Mouse (Mus musculus): Measurements from ENCODE around the gene Mad1l1. TPM values are rescaled to one million over a fixed set of nuclear protein-coding genes. Genes with fewer than 3 reads are reported as not detected.
"Not testable (repeated sequence)": the region's sequence is repeated elsewhere in the genome, so short reads cannot be mapped to it uniquely, and the experiment has no call there.

Mad1l1 gene
- total and polyA plus RNA-seq, 3 experiments: 40.5 to 65.2 TPM; not detected in 1

DNA sequence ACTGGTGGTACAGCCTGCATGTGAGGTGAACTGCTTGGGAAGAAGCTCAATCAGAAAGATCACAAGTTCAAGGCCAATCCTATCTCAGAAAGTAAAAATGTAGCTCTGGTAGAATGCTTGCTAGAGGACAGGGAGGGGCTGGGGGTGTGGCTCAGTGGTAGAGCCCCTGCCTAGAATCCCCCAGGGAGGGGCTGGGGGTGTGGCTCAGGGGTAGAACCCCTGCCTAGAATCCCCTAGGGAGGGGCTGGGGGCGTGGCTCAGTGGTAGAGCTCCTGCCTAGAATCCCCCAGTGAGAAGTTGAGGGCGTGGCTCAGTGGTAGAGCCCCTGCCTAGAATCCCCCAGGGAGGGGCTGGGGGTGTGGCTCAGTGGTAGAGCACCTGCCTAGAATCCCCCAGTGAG is 46.8 kb upstream of the Mad1l1 start:
- not testable (repeated sequence) for H3K36me3 ChIP-seq (ENCODE audit: control insufficient read depth in 1 of 2, insufficient read depth in 2 of 2, low read length in 2 of 2)

DNA sequence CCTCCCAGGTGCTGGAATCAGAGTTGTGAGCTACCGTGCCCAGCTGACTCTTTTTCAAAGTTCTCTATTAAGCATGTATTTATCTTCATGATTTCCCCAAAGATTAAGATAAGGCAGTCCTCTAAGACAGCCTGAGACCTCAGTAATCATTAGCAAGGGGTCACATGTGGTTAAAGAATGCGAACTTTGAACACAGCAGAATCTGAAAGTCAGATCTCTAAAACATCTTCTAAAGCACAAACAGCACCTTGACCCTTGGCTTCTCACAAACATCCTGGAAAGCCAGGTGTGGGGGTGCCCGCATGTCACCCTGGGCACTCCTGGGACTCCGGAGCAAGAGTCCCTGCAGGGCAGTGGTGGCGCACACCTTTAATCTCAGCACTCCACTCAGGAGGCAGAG is 43.1 kb upstream of the Mad1l1 start:
- H3K9me3 ChIP-seq (replicated peaks; ENCODE audit: insufficient read depth, low read length): no peaks in the 10 kb centered on the region
- peaks cover 0 to 3% of the 10 kb centered on the region in 2 experiments; a peak in 1 of 4 replicates for H3K36me3 ChIP-seq (ENCODE audit: control insufficient read depth in 1 of 2, insufficient read depth in 2 of 2, low read length in 2 of 2)
- H3K4me3 ChIP-seq (ENCODE audit: control insufficient read depth in 1 of 2, insufficient read depth in 1 of 2, low read depth in 2 of 2, low read length in 2 of 2): no peak overlapping the region
- TF ChIP-seq ELF1 (IDR thresholded peaks at IDR 0.05; ENCODE audit: low read depth, low read length) (no peak), KAT2A (conservative IDR thresholded peaks at IDR 0.05; ENCODE audit: low read depth, low read length) (no peak), TAL1 (IDR thresholded peaks at IDR 0.05; ENCODE audit: low read length) (no peak), GABPA (IDR thresholded peaks at IDR 0.05; ENCODE audit: low read depth, low read length) (no peak), JUND (IDR thresholded peaks at IDR 0.05; ENCODE audit: low read depth, low read length) (no peak), NELFE (IDR thresholded peaks at IDR 0.05; ENCODE audit: low read depth, low read length) (no peak), CHD2 (IDR thresholded peaks at IDR 0.05; ENCODE audit: low read length) (no peak), TBP (IDR thresholded peaks at IDR 0.05; ENCODE audit: low read depth, low read length) (no peak), MYC (IDR thresholded peaks at IDR 0.05; ENCODE audit: low read depth, low read length) (no peak), ZMIZ1 (IDR thresholded peaks at IDR 0.05; ENCODE audit: low read depth, low read length) (no peak), RAD21 (IDR thresholded peaks at IDR 0.05; ENCODE audit: low read depth, low read length) (no peak), MAZ (IDR thresholded peaks at IDR 0.05; ENCODE audit: low read depth, low read length) (no peak), TCF12 (IDR thresholded peaks at IDR 0.05; ENCODE audit: low read depth, low read length) (no peak), EP300 (IDR thresholded peaks at IDR 0.05; ENCODE audit: low read depth in 1 of 2, low read length in 2 of 2) (no peak), MYB (IDR thresholded peaks at IDR 0.05; ENCODE audit: low read depth, low read length) (no peak), ZC3H11A (IDR thresholded peaks at IDR 0.05; ENCODE audit: low read depth, low read length) (no peak), UBTF (IDR thresholded peaks at IDR 0.05; ENCODE audit: borderline replicate concordance, insufficient read depth, low read depth, low read length) (no peak), SIN3A (IDR thresholded peaks at IDR 0.05; ENCODE audit: low read length) (no peak)
- DNase-seq (ENCODE audit: low read depth, low spot score): no peak
- H3K9ac ChIP-seq (ENCODE audit: control insufficient read depth, low read depth, low read length, poor library complexity, severe bottlenecking): no peak overlapping the region
- no peak overlapping the region for H3K27ac ChIP-seq (ENCODE audit: control insufficient read depth, low read depth, low read length)
- H3K27me3 ChIP-seq (ENCODE audit: control insufficient read depth in 1 of 2, insufficient read depth in 2 of 2, low read length in 2 of 2): no peaks in the 10 kb centered on the region
- H3K79me2 ChIP-seq (ENCODE audit: control insufficient read depth, insufficient read depth, low read length, poor library complexity): 0 out of 2 replicates have a peak, but pooled peaks cover 1% of the 10 kb centered on the region
- H3K4me1 ChIP-seq (ENCODE audit: control insufficient read depth in 1 of 2, insufficient read depth in 2 of 2, low read length in 2 of 2): no peaks in the 10 kb centered on the region

More for the DNA sequence above, 46.8 kb upstream of the Mad1l1 start:
- not testable (repeated sequence) for H3K27ac ChIP-seq (ENCODE audit: control insufficient read depth, low read depth, low read length); H3K9ac ChIP-seq (ENCODE audit: control insufficient read depth, low read depth, low read length, poor library complexity, severe bottlenecking); H3K27me3 ChIP-seq (ENCODE audit: control insufficient read depth in 1 of 2, insufficient read depth in 2 of 2, low read length in 2 of 2); H3K4me1 ChIP-seq (ENCODE audit: control insufficient read depth in 1 of 2, insufficient read depth in 2 of 2, low read length in 2 of 2); H3K4me3 ChIP-seq (ENCODE audit: control insufficient read depth in 1 of 2, insufficient read depth in 1 of 2, low read depth in 2 of 2, low read length in 2 of 2); DNase-seq (ENCODE audit: low read depth, low spot score); H3K79me2 ChIP-seq (ENCODE audit: control insufficient read depth, insufficient read depth, low read length, poor library complexity); H3K9me3 ChIP-seq (replicated peaks; ENCODE audit: insufficient read depth, low read length)

Measured in MEL (cell line).